Mouse (Mus musculus): Measurements from ENCODE around the gene Nova1. TPM values are rescaled to one million over a fixed set of nuclear protein-coding genes. Genes with fewer than 3 reads are reported as not detected.

Nova1 gene
- polyA plus RNA-seq, 2 experiments = 0.01 to 0.09 TPM

- Histone ChIP-seq H3K36me3 (replicated peaks; ENCODE audit: control insufficient read depth, insufficient read depth, low read depth) (no peaks in the 10 kb centered on the region), H3K4me1 (replicated peaks; ENCODE audit: control insufficient read depth in 2 of 2, insufficient read depth in 2 of 2, low read length in 1 of 2) (no peaks in the 10 kb centered on the region), H3K9me3 (ENCODE audit: control insufficient read depth, low read length) (no peaks in the 10 kb centered on the region), H3K4me2 (ENCODE audit: low read depth) (no peak overlapping the region), H3K4me3 (ENCODE audit: insufficient read depth in 1 of 2, low read depth in 2 of 2, low read length in 2 of 2) (no peak overlapping the region), H3K9ac (replicated peaks) (no peak overlapping the region), H3K27me3 (ENCODE audit: control insufficient read depth, insufficient read depth, low read length) (no peaks in the 10 kb centered on the region), H3K27ac (no peak overlapping the region)
- DNase-seq (ENCODE audit: low read depth in 3 of 3, low spot score in 3 of 3) (no peak), ATAC-seq (ENCODE audit: insufficient read depth) (no peak)
- TF ChIP-seq EP300 (IDR thresholded peaks at IDR 0.05; ENCODE audit: low read depth) (no peak), CTCF (IDR thresholded peaks at IDR 0.05; ENCODE audit: low read depth) (no peak)
Observed at GRCm38 (mm10) chr12:46733261-46733660, 85.5 kb downstream of the Nova1 start.

GRCm38 (mm10) chr12:46731943-46732342 is 86.8 kb downstream of the Nova1 start:
- no peaks in the 10 kb centered on the region for H3K36me3 ChIP-seq (replicated peaks; ENCODE audit: control insufficient read depth, insufficient read depth, low read depth)

GRCm38 (mm10) chr12:46721914-46722313 is 96.8 kb downstream of the Nova1 start:
- Histone ChIP-seq H3K27me3 (ENCODE audit: control insufficient read depth, insufficient read depth, low read length) (no peaks in the 10 kb centered on the region), H3K4me1 (replicated peaks; ENCODE audit: control insufficient read depth in 2 of 2, insufficient read depth in 2 of 2, low read length in 1 of 2) (no peaks in the 10 kb centered on the region), H3K27ac (no peak overlapping the region), H3K4me3 (ENCODE audit: insufficient read depth in 1 of 2, low read depth in 2 of 2, low read length in 2 of 2) (no peak overlapping the region), H3K4me2 (ENCODE audit: low read depth) (no peak overlapping the region), H3K9ac (replicated peaks) (no peak overlapping the region), H3K36me3 (replicated peaks; ENCODE audit: control insufficient read depth, insufficient read depth, low read depth) (no peaks in the 10 kb centered on the region), H3K9me3 (ENCODE audit: control insufficient read depth, low read length) (no peaks in the 10 kb centered on the region)
- TF ChIP-seq EP300 (IDR thresholded peaks at IDR 0.05; ENCODE audit: low read depth) = no peak
- no peak for TF ChIP-seq CTCF (IDR thresholded peaks at IDR 0.05; ENCODE audit: low read depth)
- 68% methylated on average over 8 of the region's 8 CpGs for WGBS (ENCODE audit: insufficient replicate concordance)
- ATAC-seq (ENCODE audit: insufficient read depth) = no peak
- no peak for DNase-seq (ENCODE audit: low read depth in 3 of 3, low spot score in 3 of 3)

More at GRCm38 (mm10) chr12:46731943-46732342, 86.8 kb downstream of the Nova1 start:
- no peaks in the 10 kb centered on the region for H3K9me3 ChIP-seq (ENCODE audit: control insufficient read depth, low read length)
- H3K4me1 ChIP-seq (replicated peaks; ENCODE audit: control insufficient read depth in 2 of 2, insufficient read depth in 2 of 2, low read length in 1 of 2) = no peaks in the 10 kb centered on the region
- H3K27ac ChIP-seq = no peak overlapping the region
- 21% methylated on average over 1 of the region's 1 CpGs for WGBS (ENCODE audit: insufficient replicate concordance)
- TF ChIP-seq CTCF (IDR thresholded peaks at IDR 0.05; ENCODE audit: low read depth) (no peak), EP300 (IDR thresholded peaks at IDR 0.05; ENCODE audit: low read depth) (no peak)
- H3K9ac ChIP-seq (replicated peaks) = no peak overlapping the region
- H3K4me3 ChIP-seq (ENCODE audit: insufficient read depth in 1 of 2, low read depth in 2 of 2, low read length in 2 of 2) = no peak overlapping the region
- no peaks in the 10 kb centered on the region for H3K27me3 ChIP-seq (ENCODE audit: control insufficient read depth, insufficient read depth, low read length)
- ATAC-seq (ENCODE audit: insufficient read depth) (no peak), DNase-seq (ENCODE audit: low read depth in 3 of 3, low spot score in 3 of 3) (no peak)
- H3K4me2 ChIP-seq (ENCODE audit: low read depth) = no peak overlapping the region

- Histone ChIP-seq H3K4me3 (ENCODE audit: insufficient read depth in 1 of 2, low read depth in 2 of 2, low read length in 2 of 2) (no peak overlapping the region), H3K27ac (no peak overlapping the region), H3K9me3 (ENCODE audit: control insufficient read depth, low read length) (no peaks in the 10 kb centered on the region), H3K9ac (replicated peaks) (no peak overlapping the region), H3K36me3 (replicated peaks; ENCODE audit: control insufficient read depth, insufficient read depth, low read depth) (no peaks in the 10 kb centered on the region), H3K27me3 (ENCODE audit: control insufficient read depth, insufficient read depth, low read length) (no peaks in the 10 kb centered on the region), H3K4me2 (ENCODE audit: low read depth) (no peak overlapping the region), H3K4me1 (replicated peaks; ENCODE audit: control insufficient read depth in 2 of 2, insufficient read depth in 2 of 2, low read length in 1 of 2) (no peaks in the 10 kb centered on the region)
- no peak for ATAC-seq (ENCODE audit: insufficient read depth)
- DNase-seq (ENCODE audit: low read depth in 3 of 3, low spot score in 3 of 3) = no peak
- WGBS (ENCODE audit: insufficient replicate concordance) = 76% methylated on average over 4 of the region's 4 CpGs
- no peak for TF ChIP-seq EP300 (IDR thresholded peaks at IDR 0.05; ENCODE audit: low read depth)
- no peak for TF ChIP-seq CTCF (IDR thresholded peaks at IDR 0.05; ENCODE audit: low read depth)
Observed at GRCm38 (mm10) chr12:46719076-46719475, 99.7 kb downstream of the Nova1 start.

- 12% methylated on average over 2 of the region's 2 CpGs for WGBS (ENCODE audit: insufficient replicate concordance)
- no peak overlapping the region for H3K4me3 ChIP-seq (ENCODE audit: insufficient read depth in 1 of 2, low read depth in 2 of 2, low read length in 2 of 2)
- ATAC-seq (ENCODE audit: insufficient read depth) (no peak), DNase-seq (ENCODE audit: low read depth in 3 of 3, low spot score in 3 of 3) (no peak)
- no peaks in the 10 kb centered on the region for H3K36me3 ChIP-seq (replicated peaks; ENCODE audit: control insufficient read depth, insufficient read depth, low read depth)
- H3K9me3 ChIP-seq (ENCODE audit: control insufficient read depth, low read length) = no peaks in the 10 kb centered on the region
- TF ChIP-seq CTCF (IDR thresholded peaks at IDR 0.05; ENCODE audit: low read depth) (no peak), EP300 (IDR thresholded peaks at IDR 0.05; ENCODE audit: low read depth) (no peak)
- no peaks in the 10 kb centered on the region for H3K27me3 ChIP-seq (ENCODE audit: control insufficient read depth, insufficient read depth, low read length)
- H3K27ac ChIP-seq = no peak overlapping the region
- H3K4me2 ChIP-seq (ENCODE audit: low read depth) = no peak overlapping the region
- no peaks in the 10 kb centered on the region for H3K4me1 ChIP-seq (replicated peaks; ENCODE audit: control insufficient read depth in 2 of 2, insufficient read depth in 2 of 2, low read length in 1 of 2)
- H3K9ac ChIP-seq (replicated peaks) = no peak overlapping the region
Observed at GRCm38 (mm10) chr12:46710094-46710493, 108.6 kb downstream of the Nova1 start.

All from liver, embryonic 14.5 days (tissue).